Comparison of ENCODE assay signal across 19 mouse cellular contexts in genomic region chr1:156786074-156786473, GRCm38 (mm10). TPM values are rescaled to one million over a fixed set of nuclear protein-coding genes. Genes with fewer than 3 reads are reported as not detected.
"Had no signal": no experiment of that assay in that cellular context is flagged by ENCODE, and none has a peak within 500 bp of the region (broad histone marks: within the 10 kb centered on the region; RNA-seq: fewer than 3 reads in every experiment).

No protein-coding gene starts in this region.

- H3K4me3 ChIP-seq: liver, embryonic 13.5 days; megakaryocyte, embryonic 14.5 days; neural tube, embryonic 12.5 days; neural tube, embryonic 15.5 days had no signal

- H3K9ac ChIP-seq: liver, embryonic 13.5 days; lung, embryonic 14.5 days; neural tube, embryonic 12.5 days; neural tube, embryonic 15.5 days had no signal

- DNase-seq: kidney, adult 9 months; kidney, postnatal 14 days; kidney, postnatal 4 days; liver, embryonic 13.5 days; lung, embryonic 14.5 days; midbrain, embryonic 14.5 days; right cerebral cortex, adult 18-20 months; right cerebral cortex, postnatal 14 days; right cerebral cortex, postnatal 4 days; thymus, adult 2 months; thymus, postnatal 14 days; thymus, postnatal 4 days had no signal

- H3K4me2 ChIP-seq: liver, embryonic 13.5 days; lung, embryonic 14.5 days; midbrain, embryonic 11.5 days; neural tube, embryonic 12.5 days; neural tube, embryonic 15.5 days had no signal

- H3K36me3 ChIP-seq: liver, embryonic 13.5 days; neural tube, embryonic 12.5 days; neural tube, embryonic 15.5 days had no signal

- H3K9me3 ChIP-seq: liver, embryonic 13.5 days; neural tube, embryonic 12.5 days; neural tube, embryonic 15.5 days had no signal

- ATAC-seq: lung, postnatal 0 days had no signal

- H3K27ac ChIP-seq: liver, embryonic 13.5 days; macrophage; neural tube, embryonic 12.5 days; neural tube, embryonic 15.5 days; stomach, postnatal 0 days had no signal

- H3K27me3 ChIP-seq: liver, embryonic 13.5 days; neural tube, embryonic 12.5 days; neural tube, embryonic 15.5 days had no signal

RNA-seq across cellular contexts. Expression of gene Angptl1, which starts 52.3 kb away (rescaled TPM):
- polyA plus RNA-seq: macrophage had no signal
